Mouse (Mus musculus) thymus, adult 2 months (tissue): ENCODE data around the gene Gjc3.

ENCODE experiments used
- CTCF ChIP-seq: fragments of 200-500 bp; IDR thresholded peaks from 2 replicates; pipeline ENCODE4 v1.5.1; 2012; ENCODE audit warnings: mild to moderate bottlenecking, control low read depth, low read length, moderate library complexity, borderline replicate concordance; ENCODE audit not compliant: control insufficient read depth, poor library complexity, insufficient read depth; ENCODE audit errors: extremely low read depth
- POLR2A ChIP-seq: fragments of 200-500 bp; IDR thresholded peaks from 2 replicates; pipeline ENCODE4 v1.6.1; 2012; ENCODE audit warnings: mild to moderate bottlenecking, low read length, control low read depth, moderate library complexity; ENCODE audit not compliant: control insufficient read depth, poor library complexity, insufficient read depth; ENCODE audit errors: extremely low read depth

DNA sequence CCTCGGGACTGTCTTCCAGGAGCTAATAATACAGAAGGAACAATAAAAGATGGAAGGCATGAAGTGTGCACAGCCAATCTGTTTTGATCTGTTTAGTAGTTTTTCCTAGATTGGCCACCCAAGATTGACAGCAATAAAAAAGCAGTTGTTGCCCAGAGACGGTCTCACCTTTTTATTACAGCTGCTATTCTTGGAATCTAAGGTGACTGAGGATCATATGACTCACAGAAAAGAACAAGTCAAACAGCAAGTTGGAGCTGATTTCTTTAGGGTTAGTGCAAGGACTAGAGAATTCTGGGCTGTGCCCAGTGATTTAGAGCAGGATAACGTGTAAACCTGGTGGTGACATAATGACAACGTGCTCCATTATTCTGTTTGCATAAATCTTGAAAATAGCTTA lies 21.9 kb downstream of the Gjc3 start:
- TF ChIP-seq POLR2A, result no peak
- TF ChIP-seq CTCF, result no peak
